Mouse (Mus musculus): Measurements from ENCODE around the gene Evi2. TPM values are rescaled to one million over a fixed set of nuclear protein-coding genes. Genes with fewer than 3 reads are reported as not detected.

The Evi2 gene
- polyA plus RNA-seq (2014; fragmentation: Illumina TruSeq; extraction: RNeasy Lipid Tissue Mini Kit (QIAGEN cat#74804)): 0.63 TPM

DNA sequence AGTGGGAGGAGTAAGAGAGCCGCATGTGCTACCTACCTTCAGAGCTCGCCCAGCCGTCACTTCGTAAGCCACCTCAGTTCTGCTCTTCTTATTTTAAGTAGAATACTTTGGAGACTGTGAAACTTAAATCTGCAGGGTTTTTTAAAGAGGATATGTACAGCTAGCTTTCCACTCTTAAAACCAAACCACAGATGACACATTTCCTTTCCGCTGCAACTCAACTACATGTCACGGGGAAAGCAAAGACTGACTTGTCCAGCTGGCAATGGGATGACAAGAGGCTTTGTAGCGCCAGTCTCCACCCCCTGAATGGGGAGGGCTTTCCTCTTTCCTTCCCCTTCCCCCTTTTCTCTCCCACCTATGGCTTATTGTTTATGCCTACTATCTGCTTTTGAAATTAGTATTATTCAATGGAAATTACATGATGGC, at the start of gene Evi2, which contains the start of gene Evi2a:
Gene Evi2 (minus strand): TSS at position 257 of the 429 bp plus-strand sequence.
Gene Evi2a (minus strand): TSS at position 277 of the 429 bp plus-strand sequence.

DNA sequence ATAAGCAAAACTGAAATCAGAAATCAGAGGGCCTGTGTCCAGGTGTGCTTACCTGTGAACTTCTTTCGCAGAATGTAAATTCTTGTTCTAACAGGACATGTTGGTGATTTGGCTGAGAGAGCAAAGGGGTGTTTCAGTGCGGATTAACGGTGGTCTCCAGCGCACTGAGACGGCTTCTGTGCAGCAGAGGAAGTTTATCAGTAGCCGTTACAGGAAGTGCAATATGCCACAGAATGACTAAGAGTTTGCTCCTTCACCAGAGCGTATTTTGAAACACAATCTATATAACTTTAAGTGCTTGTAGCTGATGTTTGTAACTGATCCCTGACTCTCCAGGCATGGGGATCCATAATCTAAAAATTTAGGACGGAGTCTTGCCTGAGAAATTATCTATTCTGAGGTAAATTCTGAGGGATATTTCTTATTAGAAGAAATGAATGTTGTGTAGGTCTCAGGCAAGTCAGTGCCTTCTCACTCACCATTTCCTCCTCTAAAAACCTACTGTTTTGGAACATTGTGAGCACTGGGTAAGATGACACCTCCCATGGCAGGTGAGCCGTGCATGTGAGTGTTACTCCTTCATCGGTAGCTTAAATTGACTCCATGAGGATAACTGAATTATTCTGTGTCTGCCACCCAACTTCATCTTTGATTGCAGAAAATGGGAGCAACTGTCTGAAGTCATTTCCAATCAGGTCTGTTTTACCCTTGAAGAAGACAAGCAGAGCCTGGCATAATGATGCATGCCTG, 6.7 kb downstream of the Evi2 start, which contains the start of gene Evi2b:
Gene Evi2b (minus strand): TSS at position 203 of the 750 bp plus-strand sequence.

DNA sequence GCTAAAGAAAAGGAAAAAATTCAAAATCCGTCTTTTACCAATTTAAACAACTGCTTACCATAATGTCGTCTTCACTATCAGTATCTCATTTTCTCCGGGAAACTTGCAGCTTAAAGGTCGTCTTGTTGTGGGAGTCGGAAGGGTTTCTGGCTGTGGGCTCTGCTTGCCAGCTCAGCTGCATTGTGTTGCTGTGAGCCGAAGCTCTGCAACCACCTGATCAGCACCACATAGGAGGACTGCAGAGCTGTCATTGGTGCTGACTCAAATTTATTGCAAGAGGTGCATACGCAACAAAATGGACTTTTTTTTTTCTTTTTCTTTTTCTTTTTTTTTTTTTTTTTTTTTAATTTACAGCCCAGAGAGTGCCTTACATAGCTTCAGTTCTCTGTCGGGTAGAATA, 26.5 kb downstream of the Evi2 start, which contains the start of gene Omg:
Gene Omg (minus strand): TSS at position 240 of the 400 bp plus-strand sequence.

Other genes with a start within 250 kb of the Evi2 start
- not detected for gene Gm9964, start 233.7 kb downstream of the Evi2 start, polyA plus RNA-seq (2014; fragmentation: Illumina TruSeq; extraction: RNeasy Lipid Tissue Mini Kit (QIAGEN cat#74804))
- 51.3 TPM for gene Nf1, start 190.9 kb downstream of the Evi2 start, polyA plus RNA-seq (2014; fragmentation: Illumina TruSeq; extraction: RNeasy Lipid Tissue Mini Kit (QIAGEN cat#74804))
- gene Omg, start 26.5 kb downstream of the Evi2 start, polyA plus RNA-seq (2014; fragmentation: Illumina TruSeq; extraction: RNeasy Lipid Tissue Mini Kit (QIAGEN cat#74804)): 1.1 TPM
- 13.2 TPM for gene Evi2b, start 6.8 kb downstream of the Evi2 start, polyA plus RNA-seq (2014; fragmentation: Illumina TruSeq; extraction: RNeasy Lipid Tissue Mini Kit (QIAGEN cat#74804))
- 13.1 TPM for gene Evi2a, start within 50 bp of the Evi2 start, polyA plus RNA-seq (2014; fragmentation: Illumina TruSeq; extraction: RNeasy Lipid Tissue Mini Kit (QIAGEN cat#74804))
- 1.5 TPM for gene Rab11fip4, start 60.6 kb upstream of the Evi2 start, polyA plus RNA-seq (2014; fragmentation: Illumina TruSeq; extraction: RNeasy Lipid Tissue Mini Kit (QIAGEN cat#74804))